Mouse (Mus musculus) G1E (cell line): Measurements from ENCODE around the gene Hemgn. TPM values are rescaled to one million over a fixed set of nuclear protein-coding genes. Genes with fewer than 3 reads are reported as not detected.
A peak's percentile ranks its signal among the peaks of the same experiment; 100 is the strongest.

Source experiments
- ATAC-seq: 2 replicates; pipeline ENCODE4 v1.8.0; 2016; ENCODE audit warnings: mild to moderate bottlenecking; ENCODE audit not compliant: insufficient number of reproducible peaks, poor library complexity, low FRiP score, severe bottlenecking; ENCODE audit errors: extremely low read depth
- DNase-seq: peaks from one replicate; pipeline ENCODE4 v3.0.0; 2012; ENCODE audit warnings: low spot score
- H3K27me3 ChIP-seq: 2 replicates; pipeline ENCODE4 v1.6.1; 2012; ENCODE audit warnings: mild to moderate bottlenecking, low read length, inconsistent platforms; ENCODE audit not compliant: insufficient read depth
- H3K36me3 ChIP-seq: replicated peaks from 2 replicates; pipeline ENCODE3; 2012; ENCODE audit warnings: mild to moderate bottlenecking, inconsistent platforms
- H3K4me1 ChIP-seq: 2 replicates; pipeline ENCODE4 v1.6.1; 2012; ENCODE audit warnings: low read depth, low read length, inconsistent platforms, mixed read lengths; ENCODE audit not compliant: insufficient read depth
- H3K4me3 ChIP-seq: 2 replicates; pipeline ENCODE4 v1.5.1; 2012; ENCODE audit warnings: low read depth, mild to moderate bottlenecking, inconsistent platforms, low read length, moderate library complexity, mixed read lengths
- H3K9me3 ChIP-seq: replicated peaks from 2 replicates; pipeline ENCODE4 v1.6.1; 2012; ENCODE audit warnings: inconsistent platforms
- CTCF ChIP-seq: IDR thresholded peaks from 2 replicates; pipeline ENCODE4 v1.5.1; 2012; ENCODE audit warnings: low read depth, low read length, inconsistent platforms, mixed read lengths
- GATA1 ChIP-seq: IDR thresholded peaks from 2 replicates; pipeline ENCODE4 v1.6.1; 2012; ENCODE audit warnings: borderline replicate concordance, low read length, inconsistent platforms, mixed read lengths
- GATA2 ChIP-seq: IDR thresholded peaks from 2 replicates; pipeline ENCODE4 v1.6.1; 2012; ENCODE audit warnings: low read depth, low read length, inconsistent platforms, borderline replicate concordance
- POLR2AphosphoS5 ChIP-seq: IDR thresholded peaks from 2 replicates; pipeline ENCODE4 v1.6.1; 2012; ENCODE audit warnings: low read depth, low read length, inconsistent platforms; ENCODE audit not compliant: insufficient replicate concordance
- TAL1 ChIP-seq: conservative IDR thresholded peaks from 2 replicates; pipeline ENCODE4 v1.6.1; 2012; ENCODE audit warnings: low read depth, low read length, inconsistent platforms, mixed read lengths
- polyA plus RNA-seq: library from polyadenylated mRNA; stranded (reverse); fragments of >175 nt; gene quantifications from 2 replicates; pipeline ENCODE4 v1.2.3, GENCODE M21; 2012
- total RNA-seq, 2 experiments: library from RNA; stranded (forward) in 1 of 2; stranded (reverse) in 1 of 2; fragments of 200-1000 nt in 1 of 2; fragments of >200 nt in 1 of 2; fragmentation: Nextera tagmentation in 1 of 2; gene quantifications; 2 replicates each; pipeline ENCODE4 v1.2.3; 2014 to 2017

The Hemgn gene
- total and polyA plus RNA-seq, 3 experiments, result 6.3 to 132 (median 24.3) TPM

GRCm38 (mm10) chr4:46418851-46419250 lies 5.5 kb upstream of the Hemgn start:
- TF ChIP-seq CTCF (no peak), GATA2 (no peak), GATA1 (no peak), TAL1 (no peak), POLR2AphosphoS5 (no peak)
- DNase-seq (no peak), ATAC-seq (no peak)
- H3K36me3 ChIP-seq, result no peaks in the 10 kb centered on the region
- H3K4me1 ChIP-seq, result peaks cover 25% of the 10 kb centered on the region
- H3K27me3 ChIP-seq, result no peaks in the 10 kb centered on the region
- no peak overlapping the region for H3K4me3 ChIP-seq
- H3K9me3 ChIP-seq, result no peaks in the 10 kb centered on the region

GRCm38 (mm10) chr4:46417491-46417890 lies 4.2 kb upstream of the Hemgn start:
- H3K4me1 ChIP-seq, result peaks cover 31% of the 10 kb centered on the region
- DNase-seq, result no peak

GRCm38 (mm10) chr4:46412113-46412512 lies 1.2 kb downstream of the Hemgn start:
- Histone ChIP-seq H3K36me3 (no peaks in the 10 kb centered on the region), H3K4me3 (no peak overlapping the region), H3K9me3 (no peaks in the 10 kb centered on the region), H3K4me1 (peaks cover 60% of the 10 kb centered on the region), H3K27me3 (no peaks in the 10 kb centered on the region)
- no peak for TF ChIP-seq GATA2
- TF ChIP-seq GATA1, result no peak
- TF ChIP-seq POLR2AphosphoS5, result no peak
- no peak for TF ChIP-seq CTCF
- TF ChIP-seq TAL1, result no peak
- ATAC-seq (no peak), DNase-seq (no peak)

More at GRCm38 (mm10) chr4:46417491-46417890, 4.2 kb upstream of the Hemgn start:
- Histone ChIP-seq H3K27me3 (no peaks in the 10 kb centered on the region), H3K9me3 (no peaks in the 10 kb centered on the region), H3K36me3 (no peaks in the 10 kb centered on the region), H3K4me3 (no peak overlapping the region)
- no peak for ATAC-seq
- no peak for TF ChIP-seq CTCF
- no peak for TF ChIP-seq GATA1

GRCm38 (mm10) chr4:46411489-46411888 lies 1.8 kb downstream of the Hemgn start:
- H3K4me1 ChIP-seq, result peaks cover 66% of the 10 kb centered on the region
- no peaks in the 10 kb centered on the region for H3K9me3 ChIP-seq
- peak overlapping the region; percentile 47; the same call in 1 of the 2 replicates for H3K4me3 ChIP-seq
- no peaks in the 10 kb centered on the region for H3K27me3 ChIP-seq
- ATAC-seq (0 out of 2 replicates have a peak, but pooled peaks have one; percentile 15), DNase-seq (peak; percentile 48)
- no peaks in the 10 kb centered on the region for H3K36me3 ChIP-seq
- TF ChIP-seq GATA1, result no peak
- TF ChIP-seq CTCF, result no peak
- TF ChIP-seq GATA2, result no peak
- no peak for TF ChIP-seq TAL1

GRCm38 (mm10) chr4:46410677-46411076 lies 2.6 kb downstream of the Hemgn start:
- peaks cover 69% of the 10 kb centered on the region for H3K4me1 ChIP-seq
- DNase-seq (no peak), ATAC-seq (peak; percentile 61)
- peak overlapping the region; percentile 43; the same call in 1 of the 2 replicates for H3K4me3 ChIP-seq
- TF ChIP-seq TAL1 (peak; percentile 88), GATA2 (no peak)
- H3K36me3 ChIP-seq, result no peaks in the 10 kb centered on the region
- no peaks in the 10 kb centered on the region for H3K9me3 ChIP-seq
- no peaks in the 10 kb centered on the region for H3K27me3 ChIP-seq

GRCm38 (mm10) chr4:46406966-46407703 lies 6.2 kb downstream of the Hemgn start:
- peak; percentile 29; the same call in 1 of the 2 replicates for TF ChIP-seq TAL1
- no peak for TF ChIP-seq CTCF
- Histone ChIP-seq H3K9me3 (no peaks in the 10 kb centered on the region), H3K4me3 (no peak overlapping the region; the same call in 1 of the 2 replicates), H3K27me3 (no peaks in the 10 kb centered on the region), H3K36me3 (peaks cover under 1% of the 10 kb centered on the region), H3K4me1 (peaks cover 80% of the 10 kb centered on the region)
- DNase-seq (no peak), ATAC-seq (no peak)

- DNase-seq (peak; percentile 61), ATAC-seq (peak; percentile 85)
- H3K27me3 ChIP-seq, result no peaks in the 10 kb centered on the region
- peaks cover 74% of the 10 kb centered on the region for H3K4me1 ChIP-seq
- peaks cover 26% of the 10 kb centered on the region for H3K36me3 ChIP-seq
- H3K4me3 ChIP-seq, result peak overlapping the region; percentile 71
- no peak for TF ChIP-seq GATA2
- TF ChIP-seq POLR2AphosphoS5, result no peak
- TF ChIP-seq GATA1, result no peak
- peak; percentile 95 for TF ChIP-seq TAL1
- TF ChIP-seq CTCF, result no peak
- H3K9me3 ChIP-seq, result no peaks in the 10 kb centered on the region
Measured at GRCm38 (mm10) chr4:46404042-46404795, 9.1 kb downstream of the Hemgn start.
